Mouse (Mus musculus): Measurements from ENCODE around the gene Dis3l2. TPM values are rescaled to one million over a fixed set of nuclear protein-coding genes. Genes with fewer than 3 reads are reported as not detected.

Dis3l2 gene
- polyA plus RNA-seq, 1 experiment from 2014 or later: 26.4 TPM

GRCm38 (mm10) chr1:87001365-87001764 is 297.8 kb downstream of the Dis3l2 start:
- Histone ChIP-seq H3K9me3 (ENCODE audit: control insufficient read depth, low read depth, low read length) (no peaks in the 10 kb centered on the region), H3K27ac (ENCODE audit: low read length) (no peak overlapping the region), H3K9ac (replicated peaks; ENCODE audit: low read depth, low read length) (no peak overlapping the region), H3K4me3 (ENCODE audit: low read depth, low read length) (no peak overlapping the region), H3K36me3 (ENCODE audit: control insufficient read depth, insufficient read depth, low read length) (no peaks in the 10 kb centered on the region), H3K4me1 (ENCODE audit: control insufficient read depth, insufficient read depth, low read length) (no peaks in the 10 kb centered on the region), H3K27me3 (ENCODE audit: control insufficient read depth, insufficient read depth, low read length) (no peaks in the 10 kb centered on the region), H3K4me2 (replicated peaks; ENCODE audit: low read depth, low read length) (no peak overlapping the region)
- WGBS: 70% methylated on average over 5 of the region's 5 CpGs
- ATAC-seq (ENCODE audit: insufficient number of reproducible peaks, insufficient read depth, low FRiP score, low read depth): no peak

GRCm38 (mm10) chr1:87002545-87003168 is 299.0 kb downstream of the Dis3l2 start:
- no peaks in the 10 kb centered on the region for H3K9me3 ChIP-seq (ENCODE audit: control insufficient read depth, low read depth, low read length)
- WGBS: 35% methylated on average over 9 of the region's 9 CpGs

GRCm38 (mm10) chr1:87003169-87003552 is 299.6 kb downstream of the Dis3l2 start:
- WGBS: 47% methylated on average over 2 of the region's 2 CpGs
- H3K4me2 ChIP-seq (replicated peaks; ENCODE audit: low read depth, low read length): no peak overlapping the region
- H3K4me1 ChIP-seq (ENCODE audit: control insufficient read depth, insufficient read depth, low read length): no peaks in the 10 kb centered on the region
- no peaks in the 10 kb centered on the region for H3K27me3 ChIP-seq (ENCODE audit: control insufficient read depth, insufficient read depth, low read length)
- no peak overlapping the region for H3K4me3 ChIP-seq (ENCODE audit: low read depth, low read length)
- ATAC-seq (ENCODE audit: insufficient number of reproducible peaks, insufficient read depth, low FRiP score, low read depth): no peak
- H3K9ac ChIP-seq (replicated peaks; ENCODE audit: low read depth, low read length): no peak overlapping the region
- H3K27ac ChIP-seq (ENCODE audit: low read length): no peak overlapping the region
- H3K36me3 ChIP-seq (ENCODE audit: control insufficient read depth, insufficient read depth, low read length): no peaks in the 10 kb centered on the region
- no peaks in the 10 kb centered on the region for H3K9me3 ChIP-seq (ENCODE audit: control insufficient read depth, low read depth, low read length)

More at GRCm38 (mm10) chr1:87002545-87003168, 299.0 kb downstream of the Dis3l2 start:
- H3K27ac ChIP-seq (ENCODE audit: low read length): no peak overlapping the region
- H3K4me2 ChIP-seq (replicated peaks; ENCODE audit: low read depth, low read length): no peak overlapping the region
- H3K4me1 ChIP-seq (ENCODE audit: control insufficient read depth, insufficient read depth, low read length): no peaks in the 10 kb centered on the region
- H3K4me3 ChIP-seq (ENCODE audit: low read depth, low read length): no peak overlapping the region
- H3K9ac ChIP-seq (replicated peaks; ENCODE audit: low read depth, low read length): no peak overlapping the region
- ATAC-seq (ENCODE audit: insufficient number of reproducible peaks, insufficient read depth, low FRiP score, low read depth): no peak
- H3K36me3 ChIP-seq (ENCODE audit: control insufficient read depth, insufficient read depth, low read length): no peaks in the 10 kb centered on the region
- H3K27me3 ChIP-seq (ENCODE audit: control insufficient read depth, insufficient read depth, low read length): no peaks in the 10 kb centered on the region

- no peaks in the 10 kb centered on the region for H3K36me3 ChIP-seq (ENCODE audit: control insufficient read depth, insufficient read depth, low read length)
- 68% methylated on average over 1 of the region's 1 CpGs for WGBS
- no peak overlapping the region for H3K27ac ChIP-seq (ENCODE audit: low read length)
- no peak overlapping the region for H3K4me2 ChIP-seq (replicated peaks; ENCODE audit: low read depth, low read length)
- no peak overlapping the region for H3K4me3 ChIP-seq (ENCODE audit: low read depth, low read length)
- no peak overlapping the region for H3K9ac ChIP-seq (replicated peaks; ENCODE audit: low read depth, low read length)
- H3K4me1 ChIP-seq (ENCODE audit: control insufficient read depth, insufficient read depth, low read length): no peaks in the 10 kb centered on the region
- no peaks in the 10 kb centered on the region for H3K27me3 ChIP-seq (ENCODE audit: control insufficient read depth, insufficient read depth, low read length)
- no peak for ATAC-seq (ENCODE audit: insufficient number of reproducible peaks, insufficient read depth, low FRiP score, low read depth)
- H3K9me3 ChIP-seq (ENCODE audit: control insufficient read depth, low read depth, low read length): no peaks in the 10 kb centered on the region
These were observed 302.8 kb downstream of the Dis3l2 start for GRCm38 (mm10) chr1:87006425-87006824.

GRCm38 (mm10) chr1:87008211-87008610 is 304.6 kb downstream of the Dis3l2 start:
- 24% methylated on average over 1 of the region's 1 CpGs for WGBS
- Histone ChIP-seq H3K4me1 (ENCODE audit: control insufficient read depth, insufficient read depth, low read length) (0 out of 2 replicates have a peak, but pooled peaks cover 5% of the 10 kb centered on the region), H3K9ac (replicated peaks; ENCODE audit: low read depth, low read length) (no peak overlapping the region), H3K4me3 (ENCODE audit: low read depth, low read length) (no peak overlapping the region), H3K4me2 (replicated peaks; ENCODE audit: low read depth, low read length) (no peak overlapping the region), H3K27me3 (ENCODE audit: control insufficient read depth, insufficient read depth, low read length) (no peaks in the 10 kb centered on the region), H3K27ac (ENCODE audit: low read length) (no peak overlapping the region), H3K36me3 (ENCODE audit: control insufficient read depth, insufficient read depth, low read length) (no peaks in the 10 kb centered on the region), H3K9me3 (ENCODE audit: control insufficient read depth, low read depth, low read length) (no peaks in the 10 kb centered on the region)
- no peak for ATAC-seq (ENCODE audit: insufficient number of reproducible peaks, insufficient read depth, low FRiP score, low read depth)

GRCm38 (mm10) chr1:87009156-87009555 is 305.5 kb downstream of the Dis3l2 start:
- H3K27me3 ChIP-seq (ENCODE audit: control insufficient read depth, insufficient read depth, low read length): no peaks in the 10 kb centered on the region
- no peak overlapping the region for H3K4me3 ChIP-seq (ENCODE audit: low read depth, low read length)
- no peak overlapping the region for H3K9ac ChIP-seq (replicated peaks; ENCODE audit: low read depth, low read length)
- H3K9me3 ChIP-seq (ENCODE audit: control insufficient read depth, low read depth, low read length): no peaks in the 10 kb centered on the region
- H3K36me3 ChIP-seq (ENCODE audit: control insufficient read depth, insufficient read depth, low read length): no peaks in the 10 kb centered on the region
- no peak overlapping the region for H3K4me2 ChIP-seq (replicated peaks; ENCODE audit: low read depth, low read length)
- 84% methylated on average over 3 of the region's 3 CpGs for WGBS
- no peak overlapping the region for H3K27ac ChIP-seq (ENCODE audit: low read length)
- 0 out of 2 replicates have a peak, but pooled peaks cover 5% of the 10 kb centered on the region for H3K4me1 ChIP-seq (ENCODE audit: control insufficient read depth, insufficient read depth, low read length)
- no peak for ATAC-seq (ENCODE audit: insufficient number of reproducible peaks, insufficient read depth, low FRiP score, low read depth)

GRCm38 (mm10) chr1:87010629-87011330 is 307.2 kb downstream of the Dis3l2 start:
- H3K36me3 ChIP-seq (ENCODE audit: control insufficient read depth, insufficient read depth, low read length): no peaks in the 10 kb centered on the region
- ATAC-seq (ENCODE audit: insufficient number of reproducible peaks, insufficient read depth, low FRiP score, low read depth): no peak
- H3K9me3 ChIP-seq (ENCODE audit: control insufficient read depth, low read depth, low read length): no peaks in the 10 kb centered on the region
- H3K27me3 ChIP-seq (ENCODE audit: control insufficient read depth, insufficient read depth, low read length): no peaks in the 10 kb centered on the region
- H3K4me2 ChIP-seq (replicated peaks; ENCODE audit: low read depth, low read length): no peak overlapping the region
- WGBS: 76% methylated on average over 12 of the region's 12 CpGs
- 0 out of 2 replicates have a peak, but pooled peaks cover 5% of the 10 kb centered on the region for H3K4me1 ChIP-seq (ENCODE audit: control insufficient read depth, insufficient read depth, low read length)
- no peak overlapping the region for H3K4me3 ChIP-seq (ENCODE audit: low read depth, low read length)
- H3K9ac ChIP-seq (replicated peaks; ENCODE audit: low read depth, low read length): no peak overlapping the region
- H3K27ac ChIP-seq (ENCODE audit: low read length): no peak overlapping the region

GRCm38 (mm10) chr1:87011718-87012117 is 308.1 kb downstream of the Dis3l2 start:
- no peaks in the 10 kb centered on the region for H3K9me3 ChIP-seq (ENCODE audit: control insufficient read depth, low read depth, low read length)
- peak overlapping the region; percentile 27; the same call in 1 of the 2 replicates for H3K27ac ChIP-seq (ENCODE audit: low read length)
- H3K4me1 ChIP-seq (ENCODE audit: control insufficient read depth, insufficient read depth, low read length): 0 out of 2 replicates have a peak, but pooled peaks cover 5% of the 10 kb centered on the region
- H3K36me3 ChIP-seq (ENCODE audit: control insufficient read depth, insufficient read depth, low read length): no peaks in the 10 kb centered on the region
- no peak overlapping the region for H3K9ac ChIP-seq (replicated peaks; ENCODE audit: low read depth, low read length)
- H3K4me2 ChIP-seq (replicated peaks; ENCODE audit: low read depth, low read length): no peak overlapping the region
- WGBS: 54% methylated on average over 3 of the region's 3 CpGs
- H3K4me3 ChIP-seq (ENCODE audit: low read depth, low read length): no peak overlapping the region
- no peaks in the 10 kb centered on the region for H3K27me3 ChIP-seq (ENCODE audit: control insufficient read depth, insufficient read depth, low read length)
- ATAC-seq (ENCODE audit: insufficient number of reproducible peaks, insufficient read depth, low FRiP score, low read depth): peak; percentile 58; the same call in 1 of the 2 replicates
